Comparison of ENCODE assay signal across 28 mouse cellular contexts in the genomic region with DNA sequence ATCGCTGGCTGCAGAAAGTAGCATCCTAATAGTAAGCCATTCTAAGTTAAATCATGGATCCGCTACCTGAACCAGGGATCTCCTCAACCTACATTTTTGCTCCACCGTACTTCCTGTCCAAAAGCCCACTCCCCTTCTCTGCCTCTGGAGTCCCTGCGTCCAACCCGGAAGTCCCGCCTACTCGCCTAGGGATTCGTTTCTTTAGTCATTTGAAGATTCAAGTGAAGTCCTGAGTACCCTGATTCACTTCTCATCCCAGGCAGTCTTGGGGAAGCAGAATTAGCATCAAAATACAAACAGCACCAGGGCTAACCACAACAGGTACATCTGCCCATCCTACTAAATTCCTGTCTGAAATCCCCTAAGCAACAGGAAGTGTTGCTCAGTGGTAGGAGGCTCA. TPM values are rescaled to one million over a fixed set of nuclear protein-coding genes. Genes with fewer than 3 reads are reported as not detected.
"Had no signal": no experiment of that assay in that cellular context is flagged by ENCODE, and none has a peak within 500 bp of the region (broad histone marks: within the 10 kb centered on the region; RNA-seq: fewer than 3 reads in every experiment).

No protein-coding gene starts in this region.

- H3K27me3 ChIP-seq: embryonic facial prominence, embryonic 12.5 days; embryonic facial prominence, embryonic 13.5 days; embryonic facial prominence, embryonic 15.5 days; forebrain, embryonic 12.5 days; forebrain, embryonic 13.5 days; forebrain, embryonic 15.5 days had no signal

- H3K36me3 ChIP-seq: embryonic facial prominence, embryonic 10.5 days; embryonic facial prominence, embryonic 12.5 days; embryonic facial prominence, embryonic 13.5 days; embryonic facial prominence, embryonic 15.5 days; forebrain, embryonic 10.5 days; forebrain, embryonic 12.5 days; forebrain, embryonic 15.5 days; heart, embryonic 10.5 days had no signal

- H3K4me1 ChIP-seq: embryonic facial prominence, embryonic 10.5 days; embryonic facial prominence, embryonic 12.5 days; embryonic facial prominence, embryonic 13.5 days; embryonic facial prominence, embryonic 15.5 days; forebrain, embryonic 12.5 days; forebrain, embryonic 13.5 days; forebrain, embryonic 15.5 days; heart, embryonic 10.5 days had no signal

- H3K4me3 ChIP-seq: embryonic facial prominence, embryonic 10.5 days; embryonic facial prominence, embryonic 12.5 days; embryonic facial prominence, embryonic 13.5 days; embryonic facial prominence, embryonic 15.5 days; erythroblast, embryonic 14.5 days; forebrain, embryonic 10.5 days; forebrain, embryonic 12.5 days; forebrain, embryonic 13.5 days; forebrain, embryonic 15.5 days; gastrocnemius, adult 2 months; heart, adult 2 months; heart, embryonic 10.5 days had no signal

- H3K4me2 ChIP-seq: embryonic facial prominence, embryonic 12.5 days; embryonic facial prominence, embryonic 13.5 days; embryonic facial prominence, embryonic 15.5 days; forebrain, embryonic 12.5 days; forebrain, embryonic 13.5 days; forebrain, embryonic 15.5 days; heart, embryonic 11.5 days had no signal

- H3K27ac ChIP-seq: embryonic facial prominence, embryonic 10.5 days; embryonic facial prominence, embryonic 12.5 days; embryonic facial prominence, embryonic 13.5 days; embryonic facial prominence, embryonic 15.5 days; forebrain, embryonic 10.5 days; forebrain, embryonic 12.5 days; forebrain, embryonic 13.5 days; forebrain, embryonic 15.5 days; gastrocnemius, adult 2 months; heart, adult 2 months; heart, embryonic 10.5 days had no signal

- DNase-seq: cerebellum, adult 9-11 months; cerebellum, postnatal 10 days; cerebellum, postnatal 14 days; cerebellum, postnatal 25 days; cerebellum, postnatal 36 days; embryo, embryonic 11 days; forebrain, postnatal 0 days; gastrocnemius, adult 2 months; gastrocnemius, postnatal 14 days; gastrocnemius, postnatal 25 days; gastrocnemius, postnatal 36 days; heart, adult 18-20 months; heart, adult 2 months had no signal

- ATAC-seq: forebrain, embryonic 13.5 days; forebrain, embryonic 14.5 days; forebrain, embryonic 15.5 days; forebrain, embryonic 16.5 days; forebrain, postnatal 0 days had no signal

- H3K9me3 ChIP-seq: embryonic facial prominence, embryonic 12.5 days; embryonic facial prominence, embryonic 13.5 days; embryonic facial prominence, embryonic 15.5 days; forebrain, embryonic 12.5 days; heart, embryonic 10.5 days had no signal

- H3K9ac ChIP-seq: embryonic facial prominence, embryonic 12.5 days; embryonic facial prominence, embryonic 13.5 days; embryonic facial prominence, embryonic 15.5 days; forebrain, embryonic 12.5 days; forebrain, embryonic 13.5 days; forebrain, embryonic 15.5 days; forebrain, postnatal 0 days had no signal

RNA-seq across cellular contexts. Expression of a gene that starts 36.7 kb away (rescaled TPM):
- total RNA-seq: common myeloid progenitor, adult 5-6 weeks; granulocyte monocyte progenitor cell, adult 5-6 weeks had no signal
- polyA plus RNA-seq: erythroblast, embryonic 14.5 days had no signal
